Mouse (Mus musculus) left cerebral cortex, adult 9 months (tissue): ENCODE measurements around the gene Tbc1d10b.
"Not testable (repeated sequence)": the region's sequence is repeated elsewhere in the genome, so short reads cannot be mapped to it uniquely, and the experiment has no call there.

Experiments used
- DNase-seq, 2 experiments: peaks; one replicate each; pipeline ENCODE4 v3.0.0; 2022; ENCODE audit warnings: low spot score in 2 of 2

Tbc1d10b gene

DNA sequence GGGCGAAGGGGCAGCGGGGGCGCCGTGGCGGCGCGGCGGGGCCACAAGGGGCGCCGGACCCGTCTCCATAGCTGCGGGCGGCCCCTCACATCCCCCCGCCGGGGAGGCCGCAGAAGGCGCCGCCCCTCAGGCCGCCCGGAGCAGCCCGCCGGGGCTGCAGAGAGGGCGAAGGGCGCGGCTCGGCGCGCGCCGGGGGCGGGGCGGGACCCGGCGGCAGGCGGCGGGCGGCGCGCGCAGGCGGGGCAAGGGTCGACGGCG, at the start of gene Tbc1d10b:
Gene Tbc1d10b (minus strand): TSS at position 174 of the 258 bp plus-strand sequence.
- DNase-seq = no peak

DNA sequence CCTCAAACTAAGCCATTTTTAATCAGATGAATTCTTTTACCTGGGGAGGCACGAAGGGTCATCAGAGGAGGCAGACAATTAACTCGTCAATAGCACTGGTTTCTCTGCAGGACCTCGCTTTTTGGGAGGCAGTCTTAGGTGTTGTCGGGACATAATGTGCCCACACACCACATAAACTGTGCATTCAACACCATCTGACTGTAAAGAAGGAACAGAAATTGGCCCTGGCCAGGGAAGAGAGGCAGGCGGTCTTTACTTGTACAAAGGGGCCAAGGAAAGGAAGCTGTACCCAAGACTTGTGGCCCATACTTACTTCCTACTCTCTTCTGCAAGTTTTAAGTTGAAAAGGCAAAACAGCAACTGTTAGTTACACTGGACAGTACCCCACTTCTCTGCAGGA, 48.2 kb upstream of the Tbc1d10b start:
- no peak for DNase-seq

DNA sequence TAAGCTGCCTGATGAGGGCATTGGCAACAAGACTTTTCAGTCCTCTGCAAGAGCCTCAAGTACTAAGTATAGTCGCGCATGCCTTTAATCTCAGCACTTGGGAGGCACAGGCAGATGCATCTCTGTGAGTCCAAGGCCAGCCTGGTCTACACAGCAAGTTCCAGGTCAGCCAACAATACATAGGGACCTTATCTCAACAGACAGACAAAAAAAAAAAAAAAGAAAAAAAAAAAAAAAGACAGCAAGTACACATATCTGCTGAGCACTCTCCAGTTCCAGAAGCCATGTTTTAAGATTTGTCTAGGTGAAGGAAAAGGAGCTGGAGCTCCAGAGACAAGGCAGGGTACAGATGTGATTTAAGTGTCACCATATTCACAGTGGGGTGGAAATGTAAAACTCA, 47.7 kb upstream of the Tbc1d10b start:
- DNase-seq = no peak

DNA sequence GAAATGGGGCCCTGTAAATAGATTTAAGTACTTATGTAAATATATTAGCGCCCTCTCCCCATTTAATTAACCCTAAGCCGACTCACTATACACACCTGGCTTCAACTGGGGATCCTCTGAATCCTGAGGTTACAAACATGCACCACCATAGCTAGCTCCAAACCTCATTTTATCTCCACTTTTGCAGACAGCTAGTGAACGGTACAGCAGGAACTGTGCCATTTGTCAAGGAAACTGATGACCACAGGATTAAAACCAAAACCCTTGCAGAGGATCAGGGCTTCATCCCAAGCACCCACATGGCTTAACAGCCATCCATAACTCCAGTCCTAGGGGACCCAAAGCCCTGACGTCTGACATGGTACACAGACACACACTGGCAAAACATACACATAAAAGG, 46.7 kb upstream of the Tbc1d10b start:
- no peak for DNase-seq

DNA sequence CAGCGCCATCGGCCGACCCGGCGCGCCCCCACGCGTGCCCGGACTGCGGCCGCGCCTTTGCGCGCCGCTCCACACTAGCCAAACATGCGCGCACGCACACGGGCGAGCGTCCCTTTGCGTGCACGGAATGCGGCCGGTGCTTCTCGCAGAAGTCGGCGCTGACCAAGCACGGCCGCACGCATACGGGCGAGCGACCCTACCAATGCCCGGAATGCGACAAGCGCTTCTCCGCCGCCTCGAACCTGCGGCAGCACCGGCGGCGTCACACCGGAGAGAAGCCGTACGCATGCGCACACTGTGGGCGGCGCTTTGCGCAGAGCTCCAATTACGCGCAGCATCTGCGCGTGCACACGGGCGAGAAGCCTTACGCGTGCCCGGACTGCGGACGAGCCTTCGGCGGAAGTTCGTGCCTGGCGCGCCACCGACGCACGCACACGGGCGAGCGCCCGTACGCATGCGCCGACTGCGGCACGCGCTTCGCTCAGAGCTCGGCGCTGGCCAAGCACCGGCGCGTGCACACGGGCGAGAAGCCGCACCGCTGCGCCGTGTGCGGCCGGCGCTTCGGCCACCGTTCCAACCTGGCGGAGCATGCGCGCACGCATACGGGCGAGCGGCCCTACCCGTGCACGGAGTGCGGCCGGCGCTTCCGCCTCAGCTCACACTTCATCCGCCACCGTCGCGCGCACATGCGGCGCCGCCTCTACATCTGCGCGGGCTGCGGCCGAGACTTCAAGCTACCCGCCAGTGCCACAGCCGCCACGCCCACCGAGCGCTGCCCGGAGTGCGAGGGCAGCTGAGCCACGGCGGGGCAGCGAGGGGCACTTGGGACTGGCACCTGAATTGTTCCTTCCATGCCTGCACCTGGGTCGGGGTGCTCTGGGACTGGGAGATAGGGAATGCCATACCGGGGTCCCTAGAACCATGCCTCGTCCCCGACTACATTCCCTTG, 45.8 kb upstream of the Tbc1d10b start:
- DNase-seq = peak; percentile 90 to 93

DNA sequence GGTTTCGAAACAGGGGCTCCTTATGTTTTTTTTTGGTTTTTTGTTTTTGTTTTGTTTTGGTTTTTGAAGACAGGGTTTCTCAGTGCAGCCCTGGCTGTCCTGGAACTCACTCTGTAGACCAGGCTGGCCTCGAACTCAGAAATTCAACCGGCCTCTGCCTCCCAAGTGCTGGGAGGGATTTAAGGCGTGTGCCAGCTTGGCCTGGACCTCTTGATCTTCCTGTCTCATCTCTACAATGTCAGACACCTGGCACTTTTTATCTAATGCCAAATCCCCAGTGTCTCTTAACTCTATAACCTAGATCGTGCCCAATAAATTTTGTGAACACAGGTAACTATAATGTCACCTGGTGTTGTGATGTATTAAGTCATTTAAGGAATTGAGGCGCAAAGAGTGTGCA, 45.1 kb upstream of the Tbc1d10b start:
- no peak for DNase-seq

DNA sequence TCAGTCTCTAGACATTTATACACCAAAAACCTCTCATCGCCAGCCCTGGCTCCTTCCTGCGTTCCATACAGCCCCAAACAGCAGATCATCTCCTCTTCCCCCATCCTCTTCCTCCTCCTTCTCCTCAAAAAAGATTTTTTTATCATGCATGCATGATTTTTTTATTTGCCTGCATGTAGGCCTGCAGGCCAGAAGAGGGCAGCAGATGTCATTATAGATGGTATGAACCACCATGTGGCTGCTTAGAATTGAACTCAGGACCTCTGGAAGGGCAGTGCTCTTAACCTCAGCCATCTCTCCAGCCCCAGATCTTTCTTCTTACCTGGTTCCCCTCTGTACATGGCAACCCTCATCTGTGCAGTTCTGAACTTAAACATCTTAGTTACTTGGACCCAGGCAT, 44.1 kb upstream of the Tbc1d10b start:
- no peak for DNase-seq

DNA sequence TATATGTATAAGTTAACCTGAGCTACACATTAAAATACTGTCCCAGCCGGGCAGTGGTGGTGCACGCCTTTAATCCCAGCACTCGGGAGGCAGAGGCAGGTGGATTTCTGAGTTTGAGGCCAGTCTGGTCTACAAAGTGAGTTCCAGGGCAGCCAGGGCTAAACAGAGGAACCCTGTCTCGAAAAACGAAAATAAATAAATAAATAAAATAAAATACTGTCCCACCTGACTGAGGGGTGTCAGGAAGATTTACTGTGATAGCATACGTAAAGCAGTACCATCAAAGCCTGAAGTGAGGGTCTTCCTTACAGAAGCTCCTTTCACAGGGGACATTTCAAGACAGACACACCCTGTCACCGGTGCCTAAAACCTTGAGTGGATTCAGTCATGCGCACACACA, 42.2 kb upstream of the Tbc1d10b start:
- DNase-seq = not testable (repeated sequence)

DNA sequence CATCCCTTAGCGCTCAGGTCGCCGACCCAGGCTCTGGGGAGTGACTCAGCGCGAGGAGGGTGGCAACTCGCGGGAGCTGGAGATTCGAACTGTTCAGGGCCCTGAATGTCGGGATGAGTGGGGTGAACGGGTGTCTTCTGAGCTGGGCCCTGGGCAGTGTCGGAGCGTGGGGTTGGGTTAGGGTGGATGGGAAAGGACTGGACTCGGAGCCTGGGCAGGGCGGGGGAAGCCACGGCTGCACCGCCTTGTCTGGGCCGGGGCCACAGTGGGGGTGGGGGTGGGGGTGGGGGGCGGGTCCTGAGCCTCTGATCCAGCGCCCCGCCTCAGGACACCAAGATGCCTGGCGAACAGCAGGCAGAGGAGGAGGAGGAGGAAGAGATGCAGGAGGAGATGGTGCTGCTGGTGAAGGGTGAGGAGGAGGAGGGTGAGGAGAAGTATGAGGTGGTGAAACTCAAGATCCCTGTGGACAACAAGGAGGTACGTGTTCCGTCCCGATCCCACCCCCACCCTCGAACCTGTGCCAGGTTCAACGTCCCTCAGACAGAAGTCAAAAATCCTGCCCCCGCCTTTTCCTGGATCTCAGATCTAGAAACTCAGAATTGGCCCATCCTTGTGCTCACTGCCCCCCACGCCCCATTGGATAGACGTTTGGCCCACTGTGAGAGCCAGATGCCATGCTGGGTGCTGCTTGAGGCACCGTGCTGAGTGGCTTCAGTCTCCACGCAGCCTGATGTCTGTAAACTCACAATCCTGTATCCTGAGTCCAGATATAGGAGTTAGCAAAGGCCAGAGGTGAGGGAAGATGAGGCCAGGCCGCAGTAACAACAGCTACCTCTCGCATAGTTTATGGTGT, 36.6 kb upstream of the Tbc1d10b start:
- DNase-seq = no peak

DNA sequence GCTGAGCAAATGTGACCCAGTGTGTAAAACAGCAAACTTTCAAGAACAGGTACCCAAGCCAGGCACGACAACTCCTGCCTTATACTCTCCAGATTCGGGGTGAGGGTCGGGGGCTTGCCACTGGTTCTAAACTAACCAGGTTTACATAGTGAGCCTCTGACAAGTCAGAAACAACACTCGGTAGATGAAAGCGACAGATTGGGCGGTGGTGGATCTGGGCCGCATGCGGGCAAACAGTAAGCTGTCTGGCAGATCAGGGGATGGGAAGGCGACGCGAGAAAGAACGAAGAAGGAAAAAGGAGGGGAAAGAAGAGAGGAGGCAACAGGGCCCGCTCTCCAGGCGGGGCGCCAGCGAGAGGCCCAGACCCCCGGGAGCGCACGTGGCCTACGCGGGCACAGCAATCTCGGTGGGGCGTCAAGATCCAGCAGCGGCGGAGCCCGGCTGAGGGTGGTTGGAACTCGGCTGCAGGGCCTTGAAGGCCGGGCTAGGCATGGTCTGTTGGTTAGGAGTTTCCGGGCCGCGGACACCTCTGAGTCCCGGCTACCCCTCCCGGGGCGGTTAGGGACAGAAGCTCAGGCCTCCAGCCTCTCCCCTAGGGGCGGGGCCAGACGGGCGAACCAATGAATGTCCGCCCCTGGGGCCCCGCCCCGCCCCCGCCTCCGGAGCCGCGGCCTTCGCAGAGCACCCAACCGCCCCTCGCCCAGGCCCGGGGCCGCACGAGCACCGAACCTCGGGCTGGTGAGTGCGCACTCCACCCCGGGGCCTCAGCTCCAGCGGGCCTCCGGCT, 35.8 kb upstream of the Tbc1d10b start, which contains the start of gene Zfp771:
Gene Zfp771 (plus strand): TSS at position 405 of the 788 bp plus-strand sequence.
- peak; percentile 78 to 93 for DNase-seq

DNA sequence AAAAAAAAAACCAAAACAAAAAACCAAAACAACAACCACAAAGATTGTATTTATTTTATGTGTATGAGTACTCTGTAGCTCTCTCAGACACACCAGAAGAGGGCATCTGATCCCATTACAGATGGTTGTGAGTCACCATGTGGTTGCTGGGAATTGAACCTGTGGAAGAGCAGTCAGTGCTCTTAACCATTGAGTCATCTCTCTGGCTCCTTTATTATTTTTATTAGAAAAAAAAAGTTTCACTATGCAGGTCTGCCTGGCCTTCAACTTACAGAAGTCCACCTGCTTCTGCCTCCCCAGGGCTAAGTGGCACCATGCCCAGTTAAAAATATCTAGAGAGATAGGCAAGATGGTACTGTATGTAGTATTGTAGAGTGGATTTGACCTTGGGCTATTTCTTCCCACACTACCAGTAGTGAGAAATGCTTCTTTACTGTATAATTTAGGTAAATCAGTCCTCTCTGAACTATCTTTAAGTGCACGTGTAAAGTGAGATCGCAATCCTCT, 35.1 kb upstream of the Tbc1d10b start:
- DNase-seq = no peak

DNA sequence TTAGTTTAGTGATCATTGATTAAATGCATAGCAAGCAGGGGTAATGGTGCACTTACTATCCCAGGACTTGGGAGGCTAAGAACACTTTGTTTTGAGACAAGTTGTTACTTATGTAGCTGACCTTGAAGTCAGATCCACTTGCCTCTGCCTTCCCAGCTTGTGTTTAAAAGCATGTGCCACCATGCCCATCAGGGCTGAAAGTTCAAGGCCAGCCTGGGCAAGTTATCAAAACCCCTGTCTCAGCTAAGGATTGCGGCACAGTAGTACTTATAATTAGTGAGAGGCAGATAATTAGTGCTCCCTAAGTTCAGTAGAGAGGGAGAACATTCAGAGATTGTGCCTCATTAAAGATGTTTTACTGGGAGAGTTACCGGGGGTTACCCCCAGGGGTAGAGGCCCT, 26.5 kb upstream of the Tbc1d10b start:
- no peak for DNase-seq

DNA sequence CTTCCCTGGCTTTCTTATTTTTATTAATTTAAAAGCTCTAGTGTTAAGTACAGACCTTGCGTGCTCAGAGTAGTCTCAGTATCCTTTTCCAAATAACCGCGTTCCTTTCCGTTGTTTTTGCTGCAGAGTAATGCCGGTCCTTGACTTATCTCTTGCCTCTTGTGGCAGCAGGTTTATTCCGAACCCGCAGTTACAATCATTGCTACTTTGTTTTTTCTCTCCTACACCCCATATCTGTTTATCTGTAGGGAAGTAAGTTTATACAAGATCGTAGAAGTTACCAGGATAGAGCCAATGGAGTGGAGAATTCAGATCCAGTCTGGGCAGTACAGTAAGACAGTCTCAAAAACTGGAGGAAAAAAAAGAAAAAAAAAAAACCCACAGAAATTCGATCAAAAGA, 25.5 kb upstream of the Tbc1d10b start:
- no peak for DNase-seq

DNA sequence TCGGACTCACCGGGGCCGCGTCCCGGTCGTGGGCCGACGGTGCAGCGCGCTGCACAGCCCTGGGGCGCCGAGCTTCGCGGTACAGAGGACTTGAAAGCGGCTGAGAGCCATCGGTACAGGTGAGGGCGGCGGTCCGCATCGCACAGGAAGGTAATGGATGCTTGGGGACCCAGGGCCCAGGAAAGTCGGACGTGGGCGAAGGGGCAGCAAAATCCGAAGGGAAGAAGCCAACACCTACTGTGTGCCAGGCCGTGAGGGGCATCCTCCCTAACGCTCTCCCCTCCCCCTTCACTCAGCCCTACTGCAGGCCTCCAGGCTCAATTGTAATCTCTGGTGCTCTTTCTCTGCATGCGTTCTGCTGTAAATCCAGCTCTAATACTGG, 25.1 kb upstream of the Tbc1d10b start:
- DNase-seq = no peak

DNA sequence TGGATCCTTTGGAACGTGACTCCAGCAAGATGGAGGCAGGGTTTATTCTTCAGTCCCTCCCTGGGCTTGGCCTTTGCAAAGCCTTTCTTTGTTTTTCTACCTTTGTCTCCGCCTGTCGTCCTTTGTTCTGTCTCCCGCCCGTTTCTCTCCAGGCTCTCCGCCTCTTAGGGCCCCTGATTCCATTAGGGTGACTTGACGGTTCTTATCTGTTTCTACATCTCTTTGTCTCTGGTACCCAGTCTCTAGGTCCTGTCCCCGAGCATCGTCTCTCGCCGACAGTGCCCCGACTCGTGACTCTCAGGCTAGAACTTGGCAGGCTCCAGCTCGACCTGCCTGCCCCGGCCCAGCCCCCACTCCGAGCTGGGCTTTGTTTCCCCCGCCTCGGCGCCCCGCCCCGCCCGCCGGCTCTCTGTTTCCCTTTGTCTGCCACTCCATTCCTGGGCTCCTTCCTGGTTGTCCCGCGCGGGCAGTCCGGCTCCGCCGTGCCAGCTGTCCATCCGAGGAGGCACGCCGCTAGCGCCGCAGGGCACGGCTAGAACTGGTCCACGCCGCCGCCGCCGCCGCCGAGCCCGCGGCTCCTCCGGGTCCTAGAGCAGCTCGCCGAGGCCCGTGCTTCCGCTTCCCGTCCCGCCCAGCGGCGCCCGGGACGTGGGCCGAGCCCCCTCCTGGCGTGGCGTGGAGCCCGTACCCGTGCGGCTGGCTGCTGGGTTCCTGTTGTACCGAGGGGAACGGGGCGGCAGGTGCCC, 24.5 kb upstream of the Tbc1d10b start, which contains the start of the genes Zfp553 and Sept1:
Gene Zfp553 (plus strand): TSS at position 440 of the 746 bp plus-strand sequence.
Gene Sept1 (minus strand): TSS at position 509 of the 746 bp plus-strand sequence.
- peak in 1 of 2 experiments; percentile 71 for DNase-seq

DNA sequence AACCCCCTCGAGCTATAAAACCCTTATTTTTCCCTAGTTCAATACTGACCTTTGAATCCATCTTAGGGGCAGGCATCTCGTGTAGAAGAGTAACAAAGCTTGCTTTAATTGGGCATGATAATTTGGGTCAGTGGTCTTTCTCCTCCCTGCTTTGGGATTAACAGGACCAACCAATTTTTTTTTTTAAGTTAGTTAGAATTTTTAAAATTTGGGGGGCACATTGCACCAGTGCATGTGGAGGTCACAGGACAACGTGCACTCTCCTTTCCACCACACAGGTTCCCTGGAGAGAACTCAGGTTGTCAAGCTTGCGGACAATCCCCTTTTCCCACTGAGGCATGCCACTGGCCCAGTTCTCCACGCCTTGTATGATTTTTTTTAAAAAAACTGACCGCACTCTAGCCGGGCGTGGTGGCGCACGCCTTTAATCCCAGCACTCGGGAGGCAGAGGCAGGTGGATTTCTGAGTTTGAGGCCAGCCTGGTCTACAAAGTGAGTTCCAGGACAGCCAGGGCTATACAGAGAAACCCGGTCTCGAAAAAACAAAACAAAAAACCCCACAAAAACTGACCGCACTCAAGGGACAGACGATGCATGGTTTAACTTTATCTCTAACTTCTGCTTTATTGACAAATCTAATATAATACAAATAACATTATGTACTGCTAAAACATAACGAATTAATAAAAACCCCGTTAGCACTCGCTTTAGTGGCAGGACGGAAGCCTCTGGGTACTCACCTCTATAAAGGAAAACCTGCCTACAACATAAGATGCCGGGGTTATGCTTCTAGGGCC, 23.8 kb upstream of the Tbc1d10b start:
- DNase-seq = no peak

DNA sequence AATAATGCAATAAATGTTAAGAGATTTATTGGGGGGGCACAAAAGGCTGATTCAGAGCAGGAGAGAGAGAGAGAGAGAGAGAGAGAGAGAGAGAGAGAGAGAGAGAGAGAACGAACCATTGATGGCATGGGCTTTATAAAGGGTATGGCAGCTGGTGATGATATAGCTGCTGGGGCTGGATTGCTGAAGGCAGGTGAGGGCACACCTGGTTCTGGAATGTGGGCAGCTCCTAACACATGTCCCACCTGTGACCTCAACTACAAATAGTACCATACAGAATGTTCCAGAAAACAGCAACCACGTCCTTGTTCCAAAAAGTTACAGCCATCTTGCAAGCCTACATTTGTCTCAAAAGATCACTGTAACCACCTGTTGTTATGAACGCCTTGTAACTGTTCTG, 23.1 kb upstream of the Tbc1d10b start:
- DNase-seq = no peak

DNA sequence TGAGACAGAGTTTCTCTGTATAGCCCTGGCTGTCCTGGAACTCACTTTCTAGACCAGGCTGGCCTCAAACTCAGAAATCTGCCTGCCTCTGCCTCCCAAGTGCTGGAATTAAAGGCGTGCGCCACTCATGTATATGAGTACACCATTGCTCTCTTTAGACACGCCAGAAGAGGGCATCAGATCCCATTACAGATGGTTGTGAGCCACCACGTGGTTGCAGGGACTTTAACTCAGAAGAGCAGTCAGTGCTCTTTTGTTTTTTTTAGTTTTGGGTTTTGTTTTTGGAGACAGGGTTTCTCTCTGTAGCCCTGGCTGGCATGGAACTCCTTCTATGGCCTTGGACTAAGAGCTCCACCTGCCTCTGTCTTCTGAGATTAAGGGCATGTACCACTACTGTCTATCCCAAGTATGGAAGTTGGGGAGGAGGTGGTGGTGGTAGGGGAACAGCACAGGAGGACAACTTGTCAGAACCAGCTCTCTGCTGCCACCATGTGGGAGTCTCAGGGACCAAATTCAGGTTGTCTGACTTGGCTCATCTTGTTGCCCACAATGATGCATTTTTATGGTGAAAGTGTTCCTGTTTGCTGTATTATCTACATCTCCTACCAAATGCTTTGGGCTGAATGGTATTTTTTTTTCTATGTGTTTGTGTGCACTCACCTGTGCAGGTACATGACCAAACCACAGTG, 20.5 kb upstream of the Tbc1d10b start:
- DNase-seq = peak in 1 of 2 experiments; percentile 85
